Mouse (Mus musculus) gastrocnemius, adult 18-20 months (tissue): ENCODE results near the gene Plekhh2. TPM values are rescaled to one million over a fixed set of nuclear protein-coding genes. Genes with fewer than 3 reads are reported as not detected.
"Not testable (repeated sequence)": the region's sequence is repeated elsewhere in the genome, so short reads cannot be mapped to it uniquely, and the experiment has no call there.

Experiments used
- DNase-seq: peaks from one replicate; pipeline ENCODE4 v3.0.0; 2021; ENCODE audit warnings: low spot score
- total RNA-seq, 2 experiments: library from RNA; stranded (reverse); gene quantifications; 2 replicates each; pipeline ENCODE4 v1.2.3; 2021

Plekhh2 gene
- total RNA-seq, 2 experiments from 2014 or later = 0.71 to 1.1 TPM

DNA sequence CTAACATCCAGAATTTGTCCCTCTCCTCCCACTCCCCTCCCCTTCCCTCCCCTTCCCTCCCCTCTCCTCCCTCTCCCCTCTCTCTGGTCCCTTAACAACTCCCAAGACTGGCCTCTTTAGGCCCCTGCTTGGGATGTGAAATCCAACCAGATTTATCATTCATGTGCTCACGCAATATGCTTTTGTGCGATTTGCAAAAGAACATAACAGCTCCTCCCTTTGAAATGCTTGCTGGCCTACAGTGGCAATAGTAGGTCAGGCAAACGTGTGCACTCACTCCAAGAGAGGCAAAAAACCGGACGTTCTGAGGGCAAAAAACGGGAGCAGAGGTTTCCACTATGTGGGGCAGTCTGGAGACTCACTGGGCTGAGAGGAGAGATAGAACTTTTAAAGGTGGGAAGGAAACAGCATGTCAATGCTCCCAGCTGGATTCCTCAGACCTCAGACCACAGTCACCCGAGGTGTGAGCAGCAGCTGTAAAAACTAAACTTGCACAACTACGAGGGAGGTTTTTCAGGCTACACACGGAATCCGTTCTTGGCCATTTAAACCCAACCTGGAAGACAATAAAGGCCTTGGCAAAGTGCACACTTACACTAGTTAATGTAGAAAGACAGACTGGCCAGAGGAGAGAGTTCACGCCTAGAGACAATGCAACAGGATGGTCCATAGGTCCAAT, 595 bp upstream of the Plekhh2 start:
- no peak for DNase-seq

- DNase-seq = no peak
Observed at GRCm38 (mm10) chr17:84512516-84513085, 906 bp downstream of the Plekhh2 start.

DNA sequence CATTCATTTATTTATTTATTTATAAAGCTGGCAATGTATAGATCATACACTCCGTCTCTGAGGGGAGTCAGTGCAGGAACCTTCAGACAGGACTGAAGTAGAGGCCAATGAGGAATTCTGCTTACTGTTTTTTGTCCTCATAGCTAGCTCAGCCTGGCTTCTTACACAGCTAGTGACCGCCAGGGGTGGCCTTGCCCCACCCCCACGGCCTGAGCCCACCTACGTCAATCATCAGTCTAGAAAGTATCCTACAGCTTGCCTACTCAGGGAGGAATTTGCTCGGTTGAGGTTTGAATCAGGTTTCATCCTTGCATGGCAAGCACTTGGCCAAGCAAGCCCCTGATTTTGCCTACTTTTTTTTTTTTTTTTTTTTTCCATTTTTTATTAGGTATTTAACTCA, 4.2 kb downstream of the Plekhh2 start:
- DNase-seq = no peak

DNA sequence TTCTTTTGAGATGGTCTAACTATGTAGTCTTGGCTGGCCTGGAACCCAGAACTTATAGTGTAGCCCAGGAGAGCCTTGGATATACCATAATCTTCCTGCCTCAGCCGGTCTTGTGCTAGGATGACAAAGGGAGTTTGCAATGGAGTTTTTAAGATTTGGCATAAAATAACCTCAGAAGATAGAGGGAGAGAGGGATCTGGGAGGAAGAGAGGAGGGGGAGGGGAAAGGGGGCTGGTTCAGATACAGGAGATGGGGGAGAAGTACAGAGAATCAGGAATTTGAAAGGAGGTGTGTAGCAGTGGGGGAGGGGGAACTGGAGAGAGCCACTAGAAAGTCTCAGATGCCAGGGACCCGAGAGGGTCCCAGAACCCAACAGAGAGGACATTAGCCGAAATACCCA, 7.7 kb downstream of the Plekhh2 start:
- DNase-seq = no peak

DNA sequence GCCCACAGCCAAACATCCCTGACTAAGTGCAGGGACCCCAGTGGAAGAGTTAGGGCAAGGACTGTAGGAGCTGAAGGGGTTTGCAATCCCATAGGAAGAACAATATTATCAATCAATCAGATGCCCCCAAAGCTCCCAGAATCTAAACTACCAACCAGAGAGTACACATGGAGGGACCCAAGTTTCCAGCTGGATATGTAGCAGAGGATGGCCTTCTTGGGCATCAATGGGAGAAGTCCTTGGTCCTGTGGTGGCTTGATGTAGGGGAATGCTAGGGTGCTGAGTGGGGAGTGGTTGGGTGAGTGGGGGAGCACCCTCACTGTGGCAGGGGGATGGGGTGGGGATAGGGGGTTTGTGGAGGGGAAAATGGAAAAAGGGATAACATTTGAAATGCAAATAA, 8.4 kb downstream of the Plekhh2 start:
- DNase-seq = no peak

DNA sequence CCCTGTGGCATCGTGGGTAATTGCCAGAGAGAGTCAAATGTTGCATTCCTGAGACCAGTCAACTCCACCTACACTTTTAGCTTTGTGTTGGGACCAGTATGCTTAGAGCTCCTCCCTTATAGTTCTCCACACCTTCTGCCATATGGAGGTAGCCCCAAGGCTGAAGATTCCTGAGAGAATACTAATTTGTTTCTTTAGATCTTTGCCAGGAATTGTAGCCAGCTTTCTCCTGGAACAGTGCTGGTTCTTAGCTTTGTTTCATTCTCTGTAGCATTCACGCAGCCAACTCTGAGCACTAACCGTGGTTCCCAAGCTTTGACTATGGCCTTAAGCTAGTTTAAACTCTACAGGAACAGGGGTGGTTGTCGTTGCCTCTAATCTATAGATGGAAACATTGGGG, 17.7 kb downstream of the Plekhh2 start:
- peak; percentile 9 for DNase-seq

DNA sequence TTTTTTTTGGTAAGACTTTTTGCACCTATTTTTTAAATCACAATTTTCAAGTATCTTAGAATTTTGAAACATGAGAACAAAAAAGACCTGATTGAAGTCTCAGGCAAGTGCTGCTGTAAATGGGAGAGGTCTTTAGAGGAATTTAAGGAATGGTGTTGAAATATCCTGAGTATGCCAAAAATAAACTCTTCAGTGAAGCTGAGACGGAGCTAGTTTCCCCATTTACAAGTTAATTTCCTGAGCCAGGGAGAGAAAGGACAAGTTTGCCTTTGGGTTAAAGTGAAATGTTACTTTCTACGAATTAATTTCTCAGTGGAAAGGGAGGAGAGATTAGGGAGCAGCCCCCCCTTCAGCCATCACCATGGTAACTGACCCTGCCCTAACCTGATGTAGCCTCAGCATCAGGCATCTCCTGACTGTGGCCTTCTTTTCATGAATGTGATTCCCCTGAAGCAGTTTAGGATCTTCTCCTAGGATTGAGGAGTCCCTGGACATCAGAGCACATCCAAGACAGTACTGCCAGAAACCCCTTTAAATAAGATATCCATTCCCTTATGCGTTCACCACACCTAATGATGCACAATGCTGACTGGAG, 18.6 kb downstream of the Plekhh2 start:
- DNase-seq = no peak

DNA sequence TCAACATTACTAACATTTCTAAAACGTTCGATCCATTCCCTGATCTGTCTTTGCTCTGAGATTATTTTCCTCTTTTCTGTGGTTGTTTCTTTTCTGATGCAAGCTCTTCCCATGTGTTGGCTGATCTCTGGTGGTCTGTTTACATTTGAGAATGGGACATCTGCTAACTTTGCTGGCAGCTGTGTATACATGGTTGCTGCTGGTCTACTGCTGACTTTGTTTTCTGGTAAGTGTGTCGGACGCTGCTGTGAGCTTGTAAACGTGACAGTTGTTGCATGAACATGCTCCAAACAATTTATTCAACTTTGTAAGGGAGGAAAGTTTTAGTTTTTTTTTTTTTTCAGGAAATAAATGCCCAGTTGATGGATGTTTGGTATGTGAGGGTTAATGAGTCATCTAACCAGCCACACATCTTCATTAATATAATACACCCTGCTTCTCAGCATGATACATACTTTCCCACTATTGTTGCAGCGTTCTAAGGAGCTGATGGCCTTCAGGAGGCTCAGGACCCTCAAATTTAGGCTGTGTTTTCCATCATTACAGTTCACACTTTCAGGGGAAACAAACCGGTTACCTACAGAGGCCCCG, 21.3 kb downstream of the Plekhh2 start:
- no peak for DNase-seq

- no peak for DNase-seq
Observed at GRCm38 (mm10) chr17:84533841-84534240, 22.1 kb downstream of the Plekhh2 start.

GRCm38 (mm10) chr17:84534632-84535031, 22.9 kb downstream of the Plekhh2 start:
- DNase-seq = no peak

DNA sequence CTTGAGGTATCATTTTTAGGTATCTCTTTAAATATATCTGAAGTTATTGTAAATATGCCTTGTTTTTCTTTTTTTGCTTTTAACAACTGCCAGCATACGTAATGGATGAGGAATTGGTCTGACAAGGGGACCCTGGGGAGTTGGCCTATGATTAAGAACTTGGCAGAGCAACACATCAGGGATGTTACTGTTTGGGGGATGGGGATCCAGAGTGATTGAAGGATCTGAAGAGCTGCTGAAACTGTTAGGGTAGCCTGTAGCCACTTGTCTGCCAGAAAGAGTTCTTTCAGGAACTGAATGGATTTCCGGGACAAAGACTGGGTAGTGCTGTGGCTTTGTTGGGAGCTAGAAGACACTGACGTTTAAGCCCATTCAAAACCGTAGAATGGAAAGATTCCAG, 23.5 kb downstream of the Plekhh2 start:
- peak; percentile 57 for DNase-seq

DNA sequence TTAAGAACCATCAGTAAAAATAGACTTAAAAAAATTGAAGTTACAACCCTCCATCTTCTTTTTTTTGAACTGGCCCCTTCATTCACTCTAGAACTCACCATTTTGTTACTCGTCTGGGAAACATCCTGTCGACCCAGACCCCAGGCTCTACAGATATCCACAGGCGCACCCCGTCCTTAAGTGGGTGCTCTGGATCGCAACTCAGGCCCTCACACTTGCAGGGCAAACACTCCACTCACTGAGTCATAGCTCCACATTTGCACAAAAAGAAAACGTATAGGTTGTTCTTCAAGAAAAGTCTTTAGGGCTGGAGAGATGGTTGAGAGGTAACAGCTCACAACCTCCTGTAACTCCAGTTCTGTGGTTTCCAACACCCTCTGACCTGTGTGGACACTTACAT, 25.6 kb downstream of the Plekhh2 start:
- DNase-seq = no peak

- DNase-seq = no peak
Observed at GRCm38 (mm10) chr17:84537966-84538365, 26.3 kb downstream of the Plekhh2 start.

DNA sequence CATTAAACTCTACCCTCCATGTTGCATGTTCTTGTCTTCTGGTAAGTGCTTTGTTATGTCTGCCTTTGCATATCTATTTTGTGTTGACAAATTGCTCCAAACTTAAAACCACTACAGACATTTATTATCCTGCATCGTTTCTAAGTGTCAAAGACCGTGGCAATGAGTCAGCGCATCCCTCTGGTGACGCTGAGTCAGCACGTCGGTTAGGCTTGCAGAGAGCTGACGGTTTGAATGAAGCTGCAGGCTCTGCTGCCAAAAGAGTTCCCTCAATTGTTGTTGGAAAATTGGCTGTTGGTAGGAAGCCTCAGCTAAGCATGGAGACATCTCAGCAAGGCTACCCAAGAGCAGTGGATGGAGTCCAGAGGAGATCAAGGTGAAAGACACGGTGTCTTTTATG, 28.9 kb downstream of the Plekhh2 start:
- DNase-seq = no peak

DNA sequence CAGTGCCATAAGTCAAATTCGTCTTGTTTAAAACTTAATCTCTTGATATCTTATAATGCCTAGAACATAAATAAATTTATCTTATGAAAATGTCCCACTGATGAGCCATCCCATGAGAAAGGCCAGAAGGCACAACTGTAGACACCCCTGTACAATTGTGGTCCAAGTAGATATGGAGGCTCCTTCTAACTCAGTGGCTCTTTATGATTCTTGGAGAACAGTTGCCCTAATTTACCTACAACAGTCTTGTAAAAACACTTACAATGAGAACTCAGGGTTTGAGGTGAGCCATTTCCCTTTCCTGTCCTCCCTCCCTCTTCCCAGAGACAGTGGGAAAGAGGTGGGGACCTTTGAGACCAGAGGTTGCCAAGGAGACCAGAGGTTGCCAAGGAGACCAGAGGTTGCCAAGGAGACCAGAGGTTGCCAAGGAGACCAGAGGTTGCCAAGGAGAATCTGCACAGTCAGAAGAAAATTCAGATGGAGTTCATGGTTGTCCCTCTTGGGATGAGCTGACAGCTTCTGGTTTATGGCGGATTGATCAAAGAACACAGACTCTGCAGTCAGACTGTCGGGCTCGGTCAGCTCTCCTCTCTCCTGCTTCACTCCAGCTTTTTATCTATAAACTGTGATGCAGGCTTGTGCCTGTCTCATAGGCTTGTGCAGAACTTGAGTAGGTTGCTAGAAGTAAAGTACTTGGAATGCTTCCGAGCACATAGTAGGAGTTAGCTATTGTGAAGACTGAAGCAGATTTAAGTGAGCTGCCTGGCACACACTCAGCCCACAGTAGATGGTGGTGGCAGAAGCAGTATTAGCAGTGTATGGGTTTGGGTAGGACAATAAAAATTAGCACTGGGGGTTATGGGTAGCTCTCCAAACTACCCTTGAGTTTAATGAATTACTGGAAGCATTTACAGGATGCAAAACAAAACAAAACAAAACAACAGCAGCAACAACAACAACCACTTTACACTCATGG, 39.5 kb downstream of the Plekhh2 start:
- DNase-seq = no peak

DNA sequence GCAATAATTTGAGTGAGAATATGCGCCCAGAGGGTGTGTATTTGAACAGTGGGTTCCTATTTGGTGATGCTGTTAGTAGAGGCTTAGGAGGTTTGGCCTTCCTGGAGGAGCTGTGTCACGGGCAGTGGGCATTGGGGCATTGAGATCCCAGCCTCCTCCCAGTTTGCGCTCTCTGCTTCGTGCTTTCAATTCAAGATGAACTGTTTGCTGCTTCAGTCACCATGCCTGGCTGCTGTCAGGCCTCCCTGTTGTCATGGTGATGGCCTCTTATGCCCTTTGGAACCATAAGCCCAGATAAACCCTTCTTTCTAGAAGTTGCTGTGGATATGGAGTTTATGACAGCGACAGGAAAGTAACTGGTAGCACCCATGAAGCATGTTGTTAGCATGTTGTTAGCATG, 40.5 kb downstream of the Plekhh2 start:
- DNase-seq = no peak

- not testable (repeated sequence) for DNase-seq
Observed at GRCm38 (mm10) chr17:84564264-84564663, 52.6 kb downstream of the Plekhh2 start.

DNA sequence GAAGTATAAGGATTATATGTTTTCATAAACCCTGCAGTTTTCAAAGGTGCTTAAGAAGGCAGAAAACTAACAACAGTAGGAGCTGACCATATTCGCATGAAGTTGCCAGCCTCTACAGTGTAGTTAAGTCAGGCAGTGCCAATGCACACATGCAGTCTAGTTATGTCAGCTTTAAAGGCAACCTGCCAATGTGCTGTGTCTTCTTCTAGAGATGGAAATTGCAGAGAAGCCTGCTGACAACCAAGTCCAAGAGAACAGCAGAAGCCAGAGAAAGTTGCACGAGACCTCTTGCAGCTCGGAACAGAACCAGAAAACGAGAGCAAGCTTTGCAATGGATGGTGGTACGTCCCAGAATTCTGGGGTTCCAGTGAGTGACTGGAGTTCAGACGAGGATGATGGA, 54.1 kb downstream of the Plekhh2 start:
- DNase-seq = no peak

- no peak for DNase-seq
Observed at GRCm38 (mm10) chr17:84566773-84567555, 55.3 kb downstream of the Plekhh2 start.

GRCm38 (mm10) chr17:84568807-84569206, 57.1 kb downstream of the Plekhh2 start:
- no peak for DNase-seq

DNA sequence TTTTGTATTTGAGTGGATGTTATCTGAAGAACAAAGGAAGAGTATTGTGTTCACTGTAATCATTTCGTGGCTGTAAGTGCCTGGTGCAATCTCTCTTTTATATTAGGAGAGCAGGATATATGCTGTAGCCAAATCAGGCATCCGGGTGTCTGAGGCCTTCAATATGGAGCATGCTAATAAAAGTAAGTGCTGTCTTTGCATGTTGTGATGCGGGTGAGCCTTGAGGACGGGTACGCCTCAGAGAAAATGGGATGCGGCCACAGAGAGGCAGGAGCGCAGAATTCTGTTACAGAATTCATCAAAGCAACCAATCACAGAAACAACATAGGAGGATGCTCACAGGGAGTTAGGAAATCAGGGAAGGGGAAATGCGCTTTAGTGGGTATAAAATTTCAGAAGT, 58.1 kb downstream of the Plekhh2 start:
- DNase-seq = no peak
